Mouse (Mus musculus) bone marrow macrophage, adult 2 months (primary cell): Measurements from ENCODE around the gene Sbno2.

Experiments
- CTCF ChIP-seq: IDR thresholded peaks from 2 replicates; pipeline ENCODE4 v1.5.1; 2012; ENCODE audit warnings: low read depth, mild to moderate bottlenecking, low read length, moderate library complexity
- POLR2A ChIP-seq: IDR thresholded peaks from 2 replicates; pipeline ENCODE4 v1.6.1; 2012; ENCODE audit warnings: mild to moderate bottlenecking, low read depth, low read length, borderline replicate concordance

GRCm38 (mm10) chr10:80033511-80034391 lies 71.6 kb downstream of the Sbno2 start:
- no peak for TF ChIP-seq POLR2A
- 0 out of 2 replicates have a peak, but pooled peaks have one; percentile 15 for TF ChIP-seq CTCF
